Mouse (Mus musculus) hindbrain, embryonic 12.5 days (tissue): Measurements from ENCODE around the gene Entpd3. TPM values are rescaled to one million over a fixed set of nuclear protein-coding genes. Genes with fewer than 3 reads are reported as not detected.

Source experiments
- ATAC-seq: fragments of 200-750 bp; cut with Nextera tagmentation; 2 replicates; pipeline ENCODE4 v1.8.0; 2017; ENCODE audit warnings: moderate TSS enrichment; ENCODE audit not compliant: low FRiP score
- H3K27ac ChIP-seq: fragments of 300-500 bp; sonication (generic); 2 replicates; pipeline ENCODE4 v1.5.1; 2016; ENCODE audit warnings: mild to moderate bottlenecking
- H3K27me3 ChIP-seq: fragments of 300-500 bp; sonication (generic); 2 replicates; pipeline ENCODE4 v1.6.1; 2016; ENCODE audit warnings: mild to moderate bottlenecking
- H3K36me3 ChIP-seq: fragments of 300-500 bp; sonication (generic); 2 replicates; pipeline ENCODE4 v1.6.1; 2016; ENCODE audit warnings: mild to moderate bottlenecking
- H3K4me1 ChIP-seq: fragments of 300-500 bp; sonication (generic); 2 replicates; pipeline ENCODE4 v1.6.1; 2016
- H3K4me2 ChIP-seq: fragments of 300-500 bp; sonication (generic); replicated peaks from 2 replicates; pipeline ENCODE4 v1.6.1; 2016; ENCODE audit warnings: mild to moderate bottlenecking
- H3K4me3 ChIP-seq: fragments of 300-500 bp; sonication (generic); 2 replicates; pipeline ENCODE4 v1.5.1; 2016; ENCODE audit warnings: mild to moderate bottlenecking
- H3K9ac ChIP-seq: fragments of 300-500 bp; sonication (generic); 2 replicates; pipeline ENCODE4 v1.6.1; 2016; ENCODE audit warnings: mild to moderate bottlenecking, moderate library complexity
- H3K9me3 ChIP-seq: fragments of 300-500 bp; sonication (generic); replicated peaks from 2 replicates; pipeline ENCODE4 v1.6.1; 2016; ENCODE audit warnings: mild to moderate bottlenecking
- WGBS: fragments of 180-500 bp; shearing (Covaris S2); methylation state at CpG from one replicate; pipeline ENCODE4 v1.1.7; 2016; 5-methylcytosine and 5-hydroxymethylcytosine counted together
- polyA plus RNA-seq: library from polyadenylated mRNA; unstranded; fragments of >200 nt; fragmentation: Nextera tagmentation; extraction: Ambion mirVana; gene quantifications from 2 replicates; pipeline ENCODE4 v1.2.1, GENCODE M21; 2016

Gene Entpd3
- polyA plus RNA-seq, 1 experiment from 2014 or later: 1.3 TPM

GRCm38 (mm10) chr9:120546482-120546881 is 6.9 kb downstream of the Entpd3 start:
- Histone ChIP-seq H3K27ac (no peak overlapping the region), H3K4me3 (no peak overlapping the region), H3K36me3 (no peaks in the 10 kb centered on the region), H3K27me3 (peaks cover 5% of the 10 kb centered on the region; the same call in 1 of the 2 replicates), H3K9ac (no peak overlapping the region), H3K4me1 (peaks cover 14% of the 10 kb centered on the region), H3K9me3 (no peaks in the 10 kb centered on the region), H3K4me2 (no peak overlapping the region)
- 94% methylated on average over 9 of the region's 9 CpGs for WGBS
- no peak for ATAC-seq

GRCm38 (mm10) chr9:120547026-120547668 is 7.5 kb downstream of the Entpd3 start:
- Histone ChIP-seq H3K36me3 (no peaks in the 10 kb centered on the region), H3K27ac (no peak overlapping the region), H3K4me3 (no peak overlapping the region), H3K9ac (no peak overlapping the region), H3K4me1 (peaks cover 11% of the 10 kb centered on the region), H3K4me2 (no peak overlapping the region; the same call in 1 of the 2 replicates), H3K27me3 (no peaks in the 10 kb centered on the region), H3K9me3 (no peaks in the 10 kb centered on the region)
- ATAC-seq: no peak
- WGBS: 39% methylated on average over 16 of the region's 16 CpGs

- no peak overlapping the region for H3K27ac ChIP-seq
Measured at GRCm38 (mm10) chr9:120550778-120551177, 11.2 kb downstream of the Entpd3 start.

GRCm38 (mm10) chr9:120563590-120563989 is 24.0 kb downstream of the Entpd3 start:
- ATAC-seq: no peak
- H3K27ac ChIP-seq: no peak overlapping the region
- no peaks in the 10 kb centered on the region for H3K36me3 ChIP-seq
- H3K4me1 ChIP-seq: no peaks in the 10 kb centered on the region
- H3K4me2 ChIP-seq: no peak overlapping the region
- no peak overlapping the region for H3K4me3 ChIP-seq
- 89% methylated on average over 3 of the region's 3 CpGs for WGBS
- H3K27me3 ChIP-seq: no peaks in the 10 kb centered on the region
- no peaks in the 10 kb centered on the region for H3K9me3 ChIP-seq
- H3K9ac ChIP-seq: no peak overlapping the region

More at GRCm38 (mm10) chr9:120550778-120551177, 11.2 kb downstream of the Entpd3 start:
- Histone ChIP-seq H3K4me1 (peaks cover 8% of the 10 kb centered on the region), H3K4me3 (no peak overlapping the region), H3K4me2 (no peak overlapping the region), H3K9ac (no peak overlapping the region), H3K27me3 (no peaks in the 10 kb centered on the region), H3K36me3 (no peaks in the 10 kb centered on the region), H3K9me3 (no peaks in the 10 kb centered on the region)
- no peak for ATAC-seq
- WGBS: 95% methylated on average over 9 of the region's 9 CpGs

- H3K27ac ChIP-seq: no peak overlapping the region
- no peaks in the 10 kb centered on the region for H3K27me3 ChIP-seq
- WGBS: 84% methylated on average over 2 of the region's 2 CpGs
- no peak for ATAC-seq
- no peak overlapping the region for H3K4me2 ChIP-seq
- H3K4me1 ChIP-seq: no peaks in the 10 kb centered on the region
- H3K36me3 ChIP-seq: no peaks in the 10 kb centered on the region
- no peak overlapping the region for H3K4me3 ChIP-seq
- no peaks in the 10 kb centered on the region for H3K9me3 ChIP-seq
- H3K9ac ChIP-seq: no peak overlapping the region
Measured at GRCm38 (mm10) chr9:120564247-120564646, 24.6 kb downstream of the Entpd3 start.

- Histone ChIP-seq H3K4me3 (no peak overlapping the region), H3K4me1 (peaks cover 6% of the 10 kb centered on the region; the same call in 1 of the 2 replicates), H3K4me2 (no peak overlapping the region), H3K9me3 (no peaks in the 10 kb centered on the region), H3K9ac (no peak overlapping the region), H3K27me3 (no peaks in the 10 kb centered on the region), H3K27ac (no peak overlapping the region), H3K36me3 (no peaks in the 10 kb centered on the region)
- no peak for ATAC-seq
- WGBS: 79% methylated on average over 5 of the region's 5 CpGs
Measured at GRCm38 (mm10) chr9:120566384-120566783, 26.8 kb downstream of the Entpd3 start.

- no peak overlapping the region for H3K4me3 ChIP-seq
- 74% methylated on average over 2 of the region's 2 CpGs for WGBS
- H3K9me3 ChIP-seq: no peaks in the 10 kb centered on the region
- H3K27me3 ChIP-seq: no peaks in the 10 kb centered on the region
- no peak for ATAC-seq
- H3K4me2 ChIP-seq: no peak overlapping the region
- no peak overlapping the region for H3K9ac ChIP-seq
- H3K4me1 ChIP-seq: peaks cover 18% of the 10 kb centered on the region
- H3K36me3 ChIP-seq: peaks cover 13% of the 10 kb centered on the region
- no peak overlapping the region for H3K27ac ChIP-seq
Measured at GRCm38 (mm10) chr9:120568917-120569316, 29.3 kb downstream of the Entpd3 start.

- no peak for ATAC-seq
- Histone ChIP-seq H3K27me3 (no peaks in the 10 kb centered on the region), H3K9ac (no peak overlapping the region), H3K36me3 (peaks cover 22% of the 10 kb centered on the region), H3K9me3 (no peaks in the 10 kb centered on the region), H3K27ac (no peak overlapping the region), H3K4me3 (no peak overlapping the region), H3K4me1 (peaks cover 18% of the 10 kb centered on the region), H3K4me2 (no peak overlapping the region)
- WGBS: 69% methylated on average over 13 of the region's 13 CpGs
Measured at GRCm38 (mm10) chr9:120569721-120570333, 30.2 kb downstream of the Entpd3 start.

- peak overlapping the region; percentile 87 for H3K4me2 ChIP-seq
- H3K9ac ChIP-seq: no peak overlapping the region
- H3K27ac ChIP-seq: no peak overlapping the region
- ATAC-seq: 0 out of 2 replicates have a peak, but pooled peaks have one; percentile 14
- no peaks in the 10 kb centered on the region for H3K27me3 ChIP-seq
- H3K36me3 ChIP-seq: peaks cover 27% of the 10 kb centered on the region
- WGBS: 68% methylated on average over 2 of the region's 2 CpGs
- peak overlapping the region; percentile 84 for H3K4me3 ChIP-seq
- peaks cover 18% of the 10 kb centered on the region for H3K4me1 ChIP-seq
- H3K9me3 ChIP-seq: no peaks in the 10 kb centered on the region
Measured at GRCm38 (mm10) chr9:120570334-120570725, 30.7 kb downstream of the Entpd3 start.

GRCm38 (mm10) chr9:120570741-120571592 is 31.3 kb downstream of the Entpd3 start, which contains the start of gene Rpl14:
Rpl14 (plus strand) TSS chr9:120571444.
- Histone ChIP-seq H3K4me2 (peak within 1 kb of the TSS; percentile 87), H3K27me3 (no peaks in the 10 kb centered on the region), H3K4me3 (peak within 1 kb of the TSS; percentile 84), H3K36me3 (peaks cover 33% of the 10 kb centered on the region), H3K9ac (peak within 1 kb of the TSS; percentile 91), H3K4me1 (peaks cover 18% of the 10 kb centered on the region), H3K27ac (peak within 1 kb of the TSS; percentile 78), H3K9me3 (no peaks in the 10 kb centered on the region)
- ATAC-seq: peak; percentile 96
- 5% methylated on average over 42 of the region's 43 CpGs for WGBS

GRCm38 (mm10) chr9:120571593-120572385 is 32.2 kb downstream of the Entpd3 start:
- H3K9ac ChIP-seq: peak overlapping the region; percentile 91
- H3K27ac ChIP-seq: peak overlapping the region; percentile 78
- WGBS: 1% methylated on average over 53 of the region's 53 CpGs
- H3K36me3 ChIP-seq: peaks cover 38% of the 10 kb centered on the region
- H3K4me3 ChIP-seq: peak overlapping the region; percentile 84
- H3K27me3 ChIP-seq: no peaks in the 10 kb centered on the region
- no peaks in the 10 kb centered on the region for H3K9me3 ChIP-seq
- peak; percentile 79 for ATAC-seq
- H3K4me2 ChIP-seq: peak overlapping the region; percentile 87
- peaks cover 18% of the 10 kb centered on the region for H3K4me1 ChIP-seq
